8 mouse cellular contexts compared by ENCODE assay signal in genomic region chr9:53705992-53706696, GRCm38 (mm10). TPM values are rescaled to one million over a fixed set of nuclear protein-coding genes. Genes with fewer than 3 reads are reported as not detected.
DNase-seq lines count a peak whose midpoint lies in the region; ATAC-seq lines count a peak whose summit lies in the region.

Gene Rab39 (minus strand): TSS chr9:53706232.

- no peaks in the 10 kb centered on the region for H3K9me3 ChIP-seq in hindbrain, embryonic 14.5 days (ENCODE audit: control insufficient read depth, low read length)

- 1% methylated on average over 46 of the region's 49 CpGs for WGBS in hindbrain, embryonic 14.5 days

- H3K9ac ChIP-seq in hindbrain, embryonic 14.5 days: peak within 1 kb of the TSS; percentile 54

- ATAC-seq in hindbrain, embryonic 14.5 days (ENCODE audit: low FRiP score): peak; percentile 97

- peaks cover 10% of the 10 kb centered on the region; the same call in 1 of the 2 replicates for H3K4me1 ChIP-seq in hindbrain, embryonic 14.5 days (replicated peaks; ENCODE audit: control insufficient read depth, insufficient read depth, low read length)

- no peaks in the 10 kb centered on the region for H3K36me3 ChIP-seq in hindbrain, embryonic 14.5 days (replicated peaks; ENCODE audit: control insufficient read depth, insufficient read depth)

- peak within 1 kb of the TSS; percentile 1; the same call in 1 of the 2 replicates for H3K27ac ChIP-seq in hindbrain, embryonic 14.5 days

- DNase-seq in R1 (ENCODE audit: low read depth, low spot score): peak; percentile 100
- peak; percentile 65 to 80 for DNase-seq in cerebellum, postnatal 25 days
- peak; percentile 51 to 63 for DNase-seq in frontal cortex, postnatal 25 days (ENCODE audit: low spot score in 2 of 2)
- peak; percentile 81 for DNase-seq in hindbrain, embryonic 14.5 days (ENCODE audit: low spot score)
- peak; percentile 71 for DNase-seq in left cerebral cortex, adult 11 months (ENCODE audit: low spot score)
- DNase-seq in lung, postnatal 36 days: peak; percentile 69
- DNase-seq in retina, embryonic 14.5 days (ENCODE audit: low spot score): peak; percentile 92
- peak; percentile 82 to 83 for DNase-seq in thymus, postnatal 36 days

- peak within 1 kb of the TSS; percentile 60 for H3K4me3 ChIP-seq in hindbrain, embryonic 14.5 days (replicated peaks; ENCODE audit: low read length)

- peak within 1 kb of the TSS; percentile 73 for H3K4me2 ChIP-seq in hindbrain, embryonic 14.5 days (replicated peaks)

- H3K27me3 ChIP-seq in hindbrain, embryonic 14.5 days (ENCODE audit: control insufficient read depth, insufficient read depth, low read length): no peaks in the 10 kb centered on the region

RNA-seq across cellular contexts. Expression of gene Rab39, which starts in this region (rescaled TPM):
- polyA plus RNA-seq in hindbrain, embryonic 14.5 days (2014; fragmentation: Nextera tagmentation; extraction: Ambion mirVana): 3.1 and 3.2 TPM in 2 replicates

Comparison
In these comparisons a context has a peak if more than half of its experiments do, and no peak if none do; other contexts are left out.
1. Peak in every context shown above with its lines: DNase-seq, ATAC-seq, H3K4me3 ChIP-seq and H3K27ac ChIP-seq.